Mouse (Mus musculus): ENCODE data around the gene BC107364.
"Not testable (repeated sequence)": the region's sequence is repeated elsewhere in the genome, so short reads cannot be mapped to it uniquely, and the experiment has no call there.

The BC107364 gene

GRCm38 (mm10) chr3:96486064-96486827, 34.1 kb upstream of the BC107364 start:
- DNase-seq (ENCODE audit: low read depth, low spot score): not testable (repeated sequence)

- DNase-seq (ENCODE audit: low read depth, low spot score): no peak
Measured at GRCm38 (mm10) chr3:96485361-96485760, 33.3 kb upstream of the BC107364 start.

GRCm38 (mm10) chr3:96484921-96485320, 32.8 kb upstream of the BC107364 start:
- DNase-seq (ENCODE audit: low read depth, low spot score): no peak

- DNase-seq (ENCODE audit: low read depth, low spot score): no peak
Measured at GRCm38 (mm10) chr3:96483946-96484345, 31.8 kb upstream of the BC107364 start.

- not testable (repeated sequence) for DNase-seq (ENCODE audit: low read depth, low spot score)
Measured at GRCm38 (mm10) chr3:96483044-96483443, 30.9 kb upstream of the BC107364 start.

GRCm38 (mm10) chr3:96482451-96482850, 30.3 kb upstream of the BC107364 start:
- DNase-seq (ENCODE audit: low read depth, low spot score): no peak

- no peak for DNase-seq (ENCODE audit: low read depth, low spot score)
Measured at GRCm38 (mm10) chr3:96481856-96482255, 29.8 kb upstream of the BC107364 start.

- no peak for DNase-seq (ENCODE audit: low read depth, low spot score)
Measured at GRCm38 (mm10) chr3:96480684-96481270, 28.7 kb upstream of the BC107364 start.

- DNase-seq (ENCODE audit: low read depth, low spot score): no peak
Measured at GRCm38 (mm10) chr3:96479249-96479648, 27.1 kb upstream of the BC107364 start.

- no peak for DNase-seq (ENCODE audit: low read depth, low spot score)
Measured at GRCm38 (mm10) chr3:96477558-96477957, 25.5 kb upstream of the BC107364 start.

- DNase-seq (ENCODE audit: low read depth, low spot score): no peak
Measured at GRCm38 (mm10) chr3:96477084-96477483, 25.0 kb upstream of the BC107364 start.

- no peak for DNase-seq (ENCODE audit: low read depth, low spot score)
Measured at GRCm38 (mm10) chr3:96474909-96475655, 23.0 kb upstream of the BC107364 start.

GRCm38 (mm10) chr3:96473556-96473955, 21.4 kb upstream of the BC107364 start:
- not testable (repeated sequence) for DNase-seq (ENCODE audit: low read depth, low spot score)

GRCm38 (mm10) chr3:96472066-96472465, 20.0 kb upstream of the BC107364 start:
- DNase-seq (ENCODE audit: low read depth, low spot score): no peak

- DNase-seq (ENCODE audit: low read depth, low spot score): no peak
Measured at GRCm38 (mm10) chr3:96469626-96470025, 17.5 kb upstream of the BC107364 start.

- not testable (repeated sequence) for DNase-seq (ENCODE audit: low read depth, low spot score)
Measured at GRCm38 (mm10) chr3:96468335-96468734, 16.2 kb upstream of the BC107364 start.

GRCm38 (mm10) chr3:96467641-96468040, 15.5 kb upstream of the BC107364 start:
- DNase-seq (ENCODE audit: low read depth, low spot score): no peak

GRCm38 (mm10) chr3:96463891-96464290, 11.8 kb upstream of the BC107364 start:
- DNase-seq (ENCODE audit: low read depth, low spot score): no peak

GRCm38 (mm10) chr3:96460568-96460870, 8.4 kb upstream of the BC107364 start:
- DNase-seq (ENCODE audit: low read depth, low spot score): not testable (repeated sequence)

- DNase-seq (ENCODE audit: low read depth, low spot score): not testable (repeated sequence)
Measured at GRCm38 (mm10) chr3:96459757-96460567, 7.9 kb upstream of the BC107364 start.

- not testable (repeated sequence) for DNase-seq (ENCODE audit: low read depth, low spot score)
Measured at GRCm38 (mm10) chr3:96458886-96459439, 6.9 kb upstream of the BC107364 start.

All from brain, embryonic 18.5 days (tissue).